Mouse (Mus musculus) kidney, adult 2 months (tissue): ENCODE measurements at regions not wholly inside any gene's neighbourhood (a gene's known extent, or its start where the extent isn't known, plus 50 kb on each side); places are given as distances from the start of the nearest gene placed in this dataset.

Source experiments
- DNase-seq: peaks from one replicate; pipeline ENCODE4 v3.0.0; 2021
- H3K27ac ChIP-seq: fragments of 200-500 bp; 2 replicates; pipeline ENCODE4 v1.5.1; 2012; ENCODE audit warnings: low read depth, low read length, control low read depth, inconsistent platforms; ENCODE audit not compliant: insufficient read depth
- H3K27me3 ChIP-seq: fragments of 200-500 bp; replicated peaks from 2 replicates; pipeline ENCODE4 v1.6.1; 2012; ENCODE audit warnings: mild to moderate bottlenecking, moderate library complexity, low read length, inconsistent platforms; ENCODE audit not compliant: control insufficient read depth, insufficient read depth
- H3K36me3 ChIP-seq: fragments of 200-500 bp; 2 replicates; pipeline ENCODE4 v1.6.1; 2012; ENCODE audit warnings: mild to moderate bottlenecking, moderate library complexity, low read length, inconsistent platforms; ENCODE audit not compliant: control insufficient read depth, insufficient read depth
- H3K4me1 ChIP-seq: fragments of 200-500 bp; 2 replicates; pipeline ENCODE4 v1.6.1; 2011; ENCODE audit warnings: low read length; ENCODE audit not compliant: control insufficient read depth, insufficient read depth
- H3K4me3 ChIP-seq: fragments of 200-500 bp; 2 replicates; pipeline ENCODE4 v1.5.1; 2011; ENCODE audit warnings: mild to moderate bottlenecking, low read depth, low read length, control low read depth; ENCODE audit not compliant: insufficient read depth
- CTCF ChIP-seq: fragments of 200-500 bp; conservative IDR thresholded peaks from 2 replicates; pipeline ENCODE4 v1.5.1; 2011; ENCODE audit warnings: low read depth, mild to moderate bottlenecking, control low read depth, low read length, moderate library complexity, mixed read lengths; ENCODE audit not compliant: insufficient read depth, insufficient read length
- POLR2A ChIP-seq: fragments of 200-500 bp; IDR thresholded peaks from one replicate; pipeline ENCODE4 v1.6.1; 2011; ENCODE audit warnings: low read depth, low read length, control low read depth
- WGBS: fragments of 180-500 bp; shearing (Covaris S2); methylation state at CpG from one replicate; pipeline ENCODE4 v1.1.7; 2018; 5-methylcytosine and 5-hydroxymethylcytosine counted together

- Histone ChIP-seq H3K4me3 (no peak overlapping the region), H3K27me3 (no peaks in the 10 kb centered on the region), H3K36me3 (no peaks in the 10 kb centered on the region), H3K4me1 (no peaks in the 10 kb centered on the region), H3K27ac (no peak overlapping the region)
- TF ChIP-seq CTCF (peak; percentile 39; the same call in 1 of the 2 replicates), POLR2A (no peak)
- WGBS = 91% methylated on average over 12 of the region's 12 CpGs
- no peak for DNase-seq
Measured at GRCm38 (mm10) chr9:63849564-63850315, 91.9 kb upstream of the Smad3 start.

GRCm38 (mm10) chr9:63843883-63844485 is 86.2 kb upstream of the Smad3 start:
- H3K36me3 ChIP-seq = no peaks in the 10 kb centered on the region
- peak; percentile 80 for DNase-seq
- peak; percentile 99 for TF ChIP-seq CTCF
- no peak for TF ChIP-seq POLR2A
- no peak overlapping the region for H3K27ac ChIP-seq
- H3K27me3 ChIP-seq = no peaks in the 10 kb centered on the region
- no peak overlapping the region for H3K4me3 ChIP-seq
- 30% methylated on average over 10 of the region's 10 CpGs for WGBS
- H3K4me1 ChIP-seq = no peaks in the 10 kb centered on the region

GRCm38 (mm10) chr9:63843431-63843830 is 85.6 kb upstream of the Smad3 start:
- no peak overlapping the region for H3K27ac ChIP-seq
- no peak for DNase-seq
- H3K27me3 ChIP-seq = no peaks in the 10 kb centered on the region
- H3K36me3 ChIP-seq = no peaks in the 10 kb centered on the region
- H3K4me1 ChIP-seq = no peaks in the 10 kb centered on the region
- 81% methylated on average over 2 of the region's 2 CpGs for WGBS
- no peak overlapping the region for H3K4me3 ChIP-seq
- TF ChIP-seq POLR2A = no peak
- no peak for TF ChIP-seq CTCF

- TF ChIP-seq CTCF = no peak
- TF ChIP-seq POLR2A = no peak
Measured at GRCm38 (mm10) chr9:63841102-63841501, 83.3 kb upstream of the Smad3 start.

GRCm38 (mm10) chr9:63838996-63839772 is 81.4 kb upstream of the Smad3 start:
- no peaks in the 10 kb centered on the region for H3K4me1 ChIP-seq
- no peak overlapping the region for H3K27ac ChIP-seq
- DNase-seq = no peak
- TF ChIP-seq CTCF (no peak), POLR2A (no peak)
- 93% methylated on average over 14 of the region's 14 CpGs for WGBS
- H3K27me3 ChIP-seq = no peaks in the 10 kb centered on the region
- no peak overlapping the region for H3K4me3 ChIP-seq
- H3K36me3 ChIP-seq = no peaks in the 10 kb centered on the region

More at GRCm38 (mm10) chr9:63841102-63841501, 83.3 kb upstream of the Smad3 start:
- H3K4me3 ChIP-seq = no peak overlapping the region
- H3K27ac ChIP-seq = no peak overlapping the region
- no peaks in the 10 kb centered on the region for H3K4me1 ChIP-seq
- DNase-seq = no peak
- H3K36me3 ChIP-seq = no peaks in the 10 kb centered on the region
- whole genome bisulfite sequencing = 89% methylated on average over 14 of the region's 14 CpGs
- no peaks in the 10 kb centered on the region for H3K27me3 ChIP-seq

GRCm38 (mm10) chr9:63837552-63837951 is 79.8 kb upstream of the Smad3 start:
- H3K4me3 ChIP-seq = no peak overlapping the region
- no peaks in the 10 kb centered on the region for H3K4me1 ChIP-seq
- no peak for TF ChIP-seq POLR2A
- TF ChIP-seq CTCF = peak; percentile 34; the same call in 1 of the 2 replicates
- no peaks in the 10 kb centered on the region for H3K27me3 ChIP-seq
- H3K36me3 ChIP-seq = no peaks in the 10 kb centered on the region
- H3K27ac ChIP-seq = no peak overlapping the region
- WGBS = 75% methylated on average over 6 of the region's 6 CpGs
- no peak for DNase-seq
